Mouse (Mus musculus): ENCODE measurements around the gene Cdkn1b.

Cdkn1b gene

DNA sequence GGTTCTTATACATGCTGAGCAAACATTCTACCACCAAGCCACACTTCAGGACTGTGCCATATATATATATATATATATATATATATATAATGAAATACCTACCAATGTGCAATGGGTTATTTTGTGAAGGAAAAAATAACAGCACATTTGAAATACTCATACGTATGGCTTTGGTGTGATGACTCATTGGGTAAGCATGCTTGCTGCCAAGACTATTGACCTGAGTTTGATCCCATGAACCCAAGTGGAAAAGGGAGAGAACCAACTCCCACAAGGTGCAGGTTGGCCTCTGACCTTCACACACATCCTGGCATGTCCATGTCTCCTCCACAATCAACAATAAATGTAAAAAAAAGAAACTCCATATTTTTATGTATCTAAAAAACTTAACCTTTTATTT, 48.1 kb downstream of the Cdkn1b start:
- in situ Hi-C loops (cut with MseI, MboI), result no loop called here

DNA sequence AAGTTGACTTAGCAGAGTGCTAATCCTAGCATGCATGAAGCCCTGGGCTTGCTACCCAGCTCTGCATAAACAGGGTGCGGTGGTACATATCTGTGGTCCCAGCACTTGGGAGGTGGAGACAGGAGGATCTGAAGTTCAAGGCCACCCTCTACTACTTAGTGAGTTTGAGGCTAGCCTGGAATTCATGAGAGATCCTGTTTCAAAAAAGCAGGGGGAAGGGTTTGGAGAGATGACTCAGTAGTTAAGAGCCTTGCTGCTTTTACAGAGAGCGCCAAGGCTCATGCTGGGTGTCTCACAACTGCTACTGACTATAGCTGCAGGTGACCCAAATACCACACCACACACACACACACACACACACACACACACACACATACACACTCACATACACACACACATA, 49.3 kb downstream of the Cdkn1b start:
- in situ Hi-C loops (cut with MseI, MboI), result no loop called here

DNA sequence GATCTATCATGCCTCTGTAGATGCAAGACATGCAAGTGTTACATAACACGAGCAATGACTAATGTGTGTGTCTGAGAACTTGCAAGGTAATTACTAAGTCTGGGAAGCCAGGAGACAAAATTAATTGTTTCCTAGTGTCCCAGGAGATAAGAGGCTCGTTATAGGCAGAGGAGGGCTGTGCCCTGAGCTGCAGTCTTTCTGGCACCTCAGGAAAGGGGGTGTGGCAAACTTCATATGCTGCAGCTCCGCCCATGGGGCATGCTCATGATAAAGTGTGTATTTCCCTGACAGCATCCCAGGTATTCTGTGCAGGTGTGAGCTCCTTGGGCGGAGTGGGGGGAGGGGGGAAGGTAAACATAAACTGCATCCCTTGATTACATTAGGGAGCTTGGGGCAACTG, 51.9 kb downstream of the Cdkn1b start:
- in situ Hi-C loops (cut with MseI, MboI), result no loop called here

Measured in mouse trophoblast stem cell (cell line).